Mouse (Mus musculus): Measurements from ENCODE around the gene Pknox2.

Gene Pknox2

DNA sequence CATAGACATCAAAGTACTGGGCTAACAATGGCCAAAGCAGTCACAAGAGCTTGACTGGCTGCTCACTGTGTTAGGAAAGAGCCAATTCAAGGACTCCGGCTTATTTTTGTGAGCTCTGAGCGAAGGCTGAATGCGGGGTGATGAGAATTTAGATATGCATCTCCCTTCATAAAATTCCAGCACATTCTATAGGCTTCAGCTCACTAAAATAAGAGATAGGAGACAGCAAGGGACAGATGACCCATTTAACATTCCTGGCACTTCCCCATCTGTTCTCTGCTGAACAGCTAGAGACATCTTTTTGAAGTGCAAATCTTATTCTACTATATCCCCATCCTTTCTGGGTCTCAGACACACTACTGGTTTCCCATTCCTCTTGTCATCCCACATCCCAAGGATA lies 147.8 kb downstream of the Pknox2 start:
- DNase-seq (ENCODE audit: low read depth, low spot score): no peak

DNA sequence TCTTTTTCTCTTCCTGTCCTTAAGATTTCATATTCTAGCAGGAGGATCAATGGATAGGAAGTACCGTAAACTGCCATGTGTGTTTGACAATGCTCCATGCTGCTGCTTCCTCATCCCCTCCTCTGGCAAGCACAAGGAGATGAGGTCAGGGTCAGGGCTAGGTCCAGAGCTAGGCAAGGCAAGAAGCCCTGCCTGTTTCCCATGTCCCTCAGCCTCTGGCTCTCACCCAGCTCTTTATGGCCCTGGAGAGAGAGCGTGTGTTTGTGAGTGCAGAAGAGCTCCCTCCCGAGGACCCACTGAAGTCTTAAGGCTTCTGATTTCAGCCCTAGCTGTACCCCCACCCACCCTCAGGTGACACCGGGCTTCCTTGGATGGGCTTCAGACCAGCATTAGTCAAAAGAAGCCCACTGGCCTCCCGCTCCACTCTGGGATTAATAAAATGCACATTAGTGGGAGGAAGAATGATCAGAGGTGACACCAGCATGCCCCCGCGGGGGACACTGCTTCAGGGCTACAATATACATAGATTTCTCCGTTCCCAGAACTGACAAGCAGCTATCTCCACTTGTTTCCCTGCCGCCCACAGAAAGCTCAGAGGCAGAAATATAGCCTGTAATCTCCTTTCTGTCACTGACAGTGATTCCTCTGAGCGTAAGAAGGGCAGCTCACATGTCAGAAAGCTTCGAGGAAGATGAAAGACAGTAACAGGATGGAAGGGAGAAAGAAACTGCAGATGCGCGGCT lies 156.4 kb downstream of the Pknox2 start:
- no peak for DNase-seq (ENCODE audit: low read depth, low spot score)

DNA sequence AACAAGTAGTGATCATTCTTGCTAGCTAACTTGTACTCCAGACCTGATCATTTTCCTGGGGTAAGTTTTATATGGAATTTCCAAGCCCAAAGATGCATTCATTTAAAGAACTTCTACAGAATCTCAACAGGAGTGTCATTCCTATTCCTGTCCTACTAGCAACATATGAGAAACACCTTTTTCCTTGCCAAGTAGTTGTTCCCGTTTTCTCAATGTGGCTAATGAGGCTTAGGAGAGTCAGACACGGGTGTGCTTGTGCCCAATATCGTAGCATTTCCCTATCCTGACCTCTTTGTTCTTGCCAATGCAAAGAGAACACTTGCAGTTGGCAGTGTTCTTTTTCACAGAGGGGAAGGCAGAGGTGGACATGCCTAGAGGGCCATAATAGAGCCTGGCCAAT lies 157.2 kb downstream of the Pknox2 start:
- DNase-seq (ENCODE audit: low read depth, low spot score): no peak

DNA sequence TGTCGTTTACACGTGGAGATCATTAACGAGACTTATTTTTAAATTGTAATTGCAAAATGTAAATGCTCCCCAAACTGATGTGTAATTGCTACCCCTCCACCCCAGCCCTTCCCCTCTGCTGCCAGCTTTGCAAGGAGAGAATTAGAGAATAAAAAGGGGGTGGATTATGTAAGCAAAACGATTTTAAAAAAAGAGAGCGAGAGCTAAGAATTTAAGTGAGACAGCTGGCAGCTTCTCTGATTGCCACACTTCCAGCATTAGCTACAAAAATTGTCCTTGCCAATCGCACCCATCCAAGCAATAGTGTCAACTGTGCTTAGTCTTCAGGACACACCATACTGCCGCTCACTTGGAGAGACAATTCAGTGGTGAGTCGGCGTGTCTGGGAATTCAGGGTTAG lies 162.0 kb downstream of the Pknox2 start:
- DNase-seq (ENCODE audit: low read depth, low spot score): no peak

DNA sequence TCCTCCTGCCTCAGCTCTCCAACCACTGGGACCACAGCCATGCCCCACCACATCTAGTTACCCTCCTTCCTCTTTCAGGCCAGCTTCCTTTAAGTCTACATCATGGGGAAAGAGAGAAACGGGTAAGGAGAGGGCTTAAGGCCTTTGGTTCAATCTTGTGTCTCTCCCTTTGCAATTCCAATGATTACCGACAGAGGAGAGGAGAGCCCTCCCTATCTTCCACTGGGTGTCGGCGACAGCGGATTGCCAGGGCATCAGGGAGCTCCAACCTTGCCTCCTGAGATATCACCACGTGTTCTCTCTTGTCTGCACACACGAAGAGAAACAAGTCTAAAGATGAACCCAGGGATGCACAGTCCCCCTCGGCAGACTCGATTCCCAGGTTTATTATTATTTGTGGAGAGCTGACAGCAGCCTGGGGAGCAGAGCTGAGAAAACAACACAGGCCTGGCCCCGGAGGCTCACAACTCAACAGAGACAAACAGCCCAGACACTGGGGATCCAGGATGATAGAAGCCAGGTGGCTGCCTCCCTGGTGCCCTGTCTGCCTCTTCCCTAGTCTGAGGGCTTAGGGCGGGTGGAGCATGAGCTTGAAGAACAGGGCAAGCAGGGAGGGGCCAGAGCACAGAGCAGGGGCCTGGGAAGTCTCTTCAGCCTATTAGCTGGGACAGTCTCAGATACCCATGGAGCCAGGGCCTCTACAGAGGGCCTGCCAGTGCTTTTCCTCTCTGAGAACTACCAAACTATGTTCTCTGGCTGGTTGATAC lies 170.4 kb downstream of the Pknox2 start:
- DNase-seq (ENCODE audit: low read depth, low spot score): peak; percentile 62

DNA sequence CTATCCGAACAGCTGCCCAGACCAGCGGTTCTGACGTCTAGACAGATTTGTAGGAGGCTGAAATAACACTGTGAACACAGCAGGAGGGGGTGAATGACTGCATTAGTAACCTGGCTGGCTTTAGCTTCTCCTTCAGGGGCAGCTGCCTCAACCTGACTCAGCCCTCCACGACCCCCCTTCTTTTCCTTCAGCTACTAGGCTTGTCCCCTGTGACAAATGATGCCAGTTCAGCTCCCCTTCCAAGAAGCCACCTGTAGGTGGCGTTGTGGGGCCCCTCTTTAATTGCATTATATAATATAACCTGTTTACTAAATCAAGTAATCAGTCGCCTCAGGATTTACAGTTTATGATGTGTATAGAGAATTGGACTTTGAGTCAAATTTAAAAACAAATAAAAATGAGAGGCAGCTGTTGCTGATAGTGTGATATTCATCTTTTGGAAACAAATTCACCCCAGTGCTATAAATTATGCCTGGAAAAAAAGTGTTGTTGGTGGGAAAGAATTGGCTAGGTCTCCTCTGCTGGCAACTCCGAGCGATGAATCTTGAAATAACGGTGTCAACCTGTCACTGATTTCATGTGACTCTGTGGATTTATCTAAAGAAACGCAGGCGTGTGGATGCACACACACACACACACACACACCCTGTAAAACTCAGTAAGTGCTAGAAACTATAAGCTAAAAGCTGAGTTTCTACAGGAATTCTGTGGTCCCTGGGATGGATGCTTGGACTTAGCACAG lies 173.6 kb downstream of the Pknox2 start:
- peak; percentile 31 for DNase-seq (ENCODE audit: low read depth, low spot score)

DNA sequence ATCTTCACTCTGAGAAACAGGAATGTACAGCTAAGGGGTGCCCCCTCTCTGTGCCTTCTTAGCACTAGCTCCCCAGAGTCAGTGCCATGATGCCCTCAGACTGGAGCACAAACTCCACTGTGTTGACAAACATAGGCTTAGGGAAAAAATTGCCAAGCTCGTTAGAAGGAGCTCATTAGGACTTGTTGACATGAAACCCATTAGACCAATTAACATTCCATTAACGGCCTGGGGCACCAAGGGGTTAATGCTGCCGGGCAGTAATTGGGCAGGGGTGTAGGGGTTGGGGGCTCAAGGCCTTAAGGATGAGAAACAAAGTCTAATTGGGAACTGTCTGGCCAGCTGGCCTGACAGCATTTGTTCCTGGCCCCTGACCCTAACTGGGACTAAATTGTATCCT lies 175.1 kb downstream of the Pknox2 start:
- no peak for DNase-seq (ENCODE audit: low read depth, low spot score)

DNA sequence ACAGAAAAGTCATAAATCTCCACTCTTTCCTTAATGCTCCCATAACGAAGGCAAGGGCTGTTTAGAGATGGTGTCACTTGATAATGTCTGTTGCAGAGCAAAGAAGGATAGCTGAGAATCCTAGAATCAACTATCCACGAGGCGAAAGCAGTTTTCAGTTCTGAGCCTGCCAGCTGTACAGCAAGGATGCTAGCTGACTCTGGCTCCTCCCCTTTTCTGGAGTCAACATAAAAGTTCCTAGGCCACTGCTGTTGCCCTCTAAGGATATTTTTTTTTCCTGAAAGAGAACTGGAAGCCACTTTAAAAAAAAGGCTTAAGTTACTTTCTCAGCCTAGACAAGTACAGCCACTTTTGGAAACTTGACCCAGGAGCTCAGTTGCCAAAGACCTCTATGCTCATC lies 176.1 kb downstream of the Pknox2 start:
- peak; percentile 19 for DNase-seq (ENCODE audit: low read depth, low spot score)

DNA sequence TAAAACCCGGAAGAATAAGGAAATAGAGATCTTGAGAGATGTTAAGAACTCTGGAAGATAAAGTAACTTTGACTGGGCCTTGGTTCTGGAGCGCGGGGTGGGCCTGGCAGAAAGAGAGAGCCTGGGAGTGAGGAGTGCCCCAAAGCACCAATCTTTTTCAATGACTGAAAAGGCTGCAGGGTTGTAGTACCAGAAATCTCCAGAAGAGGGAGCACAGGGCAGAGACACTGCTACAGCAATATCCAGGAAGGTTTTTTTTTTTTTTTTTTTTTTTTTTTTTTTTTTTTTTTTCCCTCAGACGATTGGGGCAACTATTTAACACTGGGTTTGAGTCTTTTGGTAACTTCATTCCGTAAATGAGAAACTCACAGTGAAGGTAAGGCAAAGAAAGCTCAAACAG lies 176.6 kb downstream of the Pknox2 start:
- peak; percentile 78 for DNase-seq (ENCODE audit: low read depth, low spot score)

DNA sequence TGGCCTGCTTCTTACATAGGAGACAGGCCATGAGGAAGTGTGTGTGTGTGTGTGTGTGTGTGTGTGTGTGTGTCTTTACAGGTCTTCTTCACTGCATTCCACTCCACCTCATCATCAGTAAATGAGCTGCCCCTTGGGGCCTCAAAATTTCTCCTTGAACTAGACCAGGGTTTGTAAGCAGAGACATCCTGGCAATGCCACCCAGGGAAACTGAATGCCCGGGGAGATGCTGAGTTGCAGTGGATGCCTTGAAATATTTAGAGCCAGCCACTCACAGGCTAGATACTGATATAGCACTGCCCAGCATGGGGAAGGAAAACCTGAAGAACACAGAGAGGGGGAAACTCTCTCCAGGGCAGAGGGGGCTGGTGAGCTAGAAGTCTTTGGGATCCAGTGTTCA lies 178.1 kb downstream of the Pknox2 start:
- no peak for DNase-seq (ENCODE audit: low read depth, low spot score)

DNA sequence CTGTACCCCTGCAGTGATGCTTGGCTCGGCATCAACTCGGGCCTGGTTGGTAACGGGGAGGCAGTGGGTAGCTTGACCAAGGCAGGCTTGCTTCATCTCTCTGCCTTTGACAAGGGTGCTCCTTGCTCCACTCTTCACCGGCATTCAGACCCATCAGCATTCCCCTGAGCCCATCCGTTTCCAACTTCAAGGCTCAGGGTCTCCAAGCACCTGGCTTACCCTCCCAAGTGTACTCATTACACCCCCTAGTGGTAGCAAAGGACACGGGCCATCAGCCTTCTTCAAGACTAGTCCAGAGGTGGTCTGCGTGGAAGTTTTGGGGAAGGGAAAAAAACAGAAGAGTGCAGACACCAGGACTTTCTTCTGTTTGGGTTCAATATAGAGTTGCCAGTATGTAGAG lies 178.5 kb downstream of the Pknox2 start:
- DNase-seq (ENCODE audit: low read depth, low spot score): peak; percentile 88

DNA sequence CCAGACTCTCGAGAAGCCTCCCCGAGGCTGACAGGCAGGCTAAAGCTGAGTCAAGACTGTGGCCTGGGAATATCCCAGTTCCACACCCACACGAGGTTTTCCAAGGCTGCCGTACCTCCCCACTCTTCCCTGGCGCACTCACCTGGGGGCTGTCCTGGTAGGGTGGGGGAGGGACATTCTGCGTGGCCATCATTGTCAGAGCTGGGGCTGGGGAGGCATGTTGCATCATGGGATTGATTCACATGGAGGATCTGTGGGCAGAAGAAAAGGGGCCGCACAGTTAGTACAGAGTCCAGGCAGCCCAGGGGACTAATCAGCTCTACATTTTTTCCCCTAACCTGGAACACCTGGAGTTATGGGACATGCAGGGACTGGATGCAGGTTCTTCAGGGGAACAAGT lies 179.0 kb downstream of the Pknox2 start:
- peak; percentile 53 for DNase-seq (ENCODE audit: low read depth, low spot score)

DNA sequence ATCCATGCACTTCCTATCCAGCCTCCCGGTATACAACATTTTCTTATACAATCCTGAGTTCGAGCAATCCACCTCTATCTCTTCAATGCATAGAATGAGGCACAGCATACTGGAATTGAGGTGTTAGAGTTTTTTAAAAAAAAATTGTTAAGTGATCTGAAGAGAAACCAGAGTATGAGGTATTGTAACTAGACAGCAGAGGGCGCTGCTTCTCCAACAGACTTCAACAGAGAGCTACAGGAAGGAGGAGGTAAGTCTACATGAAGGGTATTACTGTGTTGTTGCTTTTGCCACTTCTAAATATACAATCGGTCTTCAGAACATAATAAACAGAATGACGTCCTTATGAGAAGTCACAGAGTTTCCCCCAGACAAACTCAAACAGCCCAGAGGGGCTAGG lies 181.5 kb downstream of the Pknox2 start:
- peak; percentile 79 for DNase-seq (ENCODE audit: low read depth, low spot score)

DNA sequence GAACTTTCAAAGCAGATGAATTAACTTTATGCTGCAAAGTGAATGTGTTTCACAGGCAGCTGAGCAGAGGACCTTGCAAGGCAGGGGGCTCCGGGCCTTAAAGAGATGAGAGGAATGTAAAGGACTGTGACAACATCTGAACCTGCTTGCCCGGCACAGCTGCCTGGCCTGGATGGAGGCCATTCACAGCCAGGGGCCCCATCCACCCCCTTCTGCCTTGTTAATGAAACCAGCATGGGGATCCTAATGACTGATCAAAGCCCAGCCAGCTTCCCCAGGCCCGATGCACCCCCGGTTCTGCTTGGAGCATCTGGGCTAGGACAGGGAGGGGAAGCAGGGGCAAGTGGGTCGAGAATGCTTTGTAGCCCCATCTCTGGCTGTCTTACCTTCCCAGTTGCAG lies 183.0 kb downstream of the Pknox2 start:
- DNase-seq (ENCODE audit: low read depth, low spot score): no peak

DNA sequence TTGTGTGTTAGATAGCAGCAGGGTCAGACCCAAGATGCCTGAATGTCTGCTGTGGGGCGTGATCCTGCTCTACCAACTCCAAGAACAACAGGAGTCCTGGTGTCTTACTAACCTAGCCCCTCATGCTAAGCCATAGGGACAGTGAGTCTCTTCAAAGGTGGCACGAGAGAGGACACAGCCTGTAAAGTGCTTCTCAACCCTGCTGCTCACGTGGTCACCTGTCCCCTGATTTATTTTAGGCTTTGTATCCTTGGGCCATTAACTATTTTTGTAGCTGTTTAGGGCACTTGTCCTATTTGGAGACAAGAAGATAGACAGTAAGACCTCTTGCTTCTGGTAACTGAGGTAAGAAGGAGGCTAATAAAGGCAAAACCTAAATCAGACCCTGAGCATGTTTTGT lies 183.7 kb downstream of the Pknox2 start:
- no peak for DNase-seq (ENCODE audit: low read depth, low spot score)

DNA sequence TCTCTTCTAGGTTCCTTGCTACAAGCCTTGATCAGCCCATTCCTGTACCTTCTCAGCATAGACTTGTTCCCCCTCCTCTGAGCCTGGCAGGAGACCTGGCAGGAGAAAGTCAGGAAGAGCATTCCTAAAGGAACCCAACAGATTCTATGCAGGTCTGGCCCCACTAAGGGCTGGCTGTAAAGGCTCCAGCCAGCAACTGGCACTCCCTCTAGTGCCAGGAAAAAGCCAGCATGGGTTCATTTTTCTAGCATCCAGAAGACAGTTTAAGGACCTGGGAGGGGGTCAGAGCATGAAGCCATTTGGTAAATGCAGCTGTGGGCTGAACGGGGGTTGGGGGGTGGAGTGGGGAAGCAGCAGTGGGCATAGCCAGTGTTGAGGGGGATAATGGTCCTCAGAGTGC lies 185.3 kb downstream of the Pknox2 start:
- no peak for DNase-seq (ENCODE audit: low read depth, low spot score)

DNA sequence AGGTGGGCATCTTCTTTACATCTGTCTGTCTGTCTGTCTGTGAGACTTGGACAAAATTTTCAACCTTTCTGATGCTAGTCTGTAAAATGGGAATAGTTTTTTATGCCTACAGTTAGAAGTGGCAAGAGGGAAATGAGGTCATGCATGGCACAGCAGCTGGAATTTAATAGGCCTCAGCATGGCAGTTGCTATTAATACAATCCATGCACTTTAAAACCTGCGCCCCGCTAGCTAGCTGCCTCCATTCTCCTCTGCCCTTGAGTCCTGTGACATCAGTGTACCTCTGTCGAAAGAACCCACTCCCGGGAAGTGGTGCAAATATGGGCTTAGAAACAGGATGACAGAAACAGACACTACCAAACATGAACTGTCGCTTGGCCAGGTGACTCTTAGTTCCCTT lies 186.1 kb downstream of the Pknox2 start:
- no peak for DNase-seq (ENCODE audit: low read depth, low spot score)

DNA sequence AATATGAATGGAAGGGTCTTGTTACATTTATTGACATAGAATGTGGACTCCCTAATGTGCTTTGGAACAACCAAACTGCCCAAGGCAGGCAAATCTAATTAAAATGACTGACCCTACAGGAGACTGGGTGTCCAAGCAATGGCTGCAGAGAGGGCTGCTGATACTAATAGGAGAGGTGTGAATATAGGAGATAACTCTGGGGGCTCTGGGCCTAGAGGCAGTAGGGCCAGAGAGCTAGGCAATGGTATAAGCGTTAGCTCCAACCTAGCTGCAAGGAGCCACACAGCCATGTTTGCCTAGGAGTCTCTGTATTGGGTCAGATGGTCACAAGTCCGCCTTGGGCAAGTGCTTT lies 196.1 kb downstream of the Pknox2 start:
- DNase-seq (ENCODE audit: low read depth, low spot score): no peak

DNA sequence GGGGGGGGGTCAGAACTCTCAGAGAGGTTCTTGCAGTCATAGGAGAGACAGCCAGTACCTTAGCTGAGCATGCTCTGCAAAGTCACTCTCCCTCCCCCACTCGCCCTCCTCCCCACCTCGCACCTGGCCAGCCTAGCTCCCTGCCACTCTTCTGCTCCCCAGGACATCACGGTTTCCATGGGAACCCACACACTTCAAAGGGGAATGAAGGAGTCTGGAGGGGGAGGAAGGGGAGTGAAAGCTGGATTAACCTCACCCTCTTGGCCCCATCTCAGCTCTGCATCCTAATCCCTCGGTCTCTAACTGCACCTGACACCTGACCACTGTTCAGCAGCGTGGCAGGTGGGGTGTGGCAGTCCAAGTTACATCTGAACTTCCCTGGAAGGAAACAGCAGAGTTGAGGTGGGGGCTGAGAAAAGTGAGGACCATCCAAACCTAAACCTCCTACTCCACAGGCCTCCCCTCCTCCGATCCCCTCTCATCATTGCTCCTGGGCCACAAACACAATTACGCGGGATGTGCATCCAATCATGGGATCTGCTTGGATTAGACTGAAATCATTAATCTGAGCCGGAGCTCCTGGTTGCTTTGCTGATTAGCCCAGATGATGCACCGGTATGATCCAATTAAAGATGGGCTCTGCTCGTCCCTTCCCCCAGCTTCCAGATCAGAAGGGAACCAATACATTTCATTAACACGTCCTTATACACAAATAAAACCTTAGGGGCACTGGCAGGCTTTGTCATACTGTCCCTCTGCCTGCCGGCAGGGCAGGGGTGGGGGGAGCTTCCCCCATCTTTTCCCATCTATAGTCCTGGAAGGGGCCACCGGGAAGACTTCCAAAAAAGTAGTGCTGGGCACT lies 196.7 kb downstream of the Pknox2 start:
- peak; percentile 77 for DNase-seq (ENCODE audit: low read depth, low spot score)

DNA sequence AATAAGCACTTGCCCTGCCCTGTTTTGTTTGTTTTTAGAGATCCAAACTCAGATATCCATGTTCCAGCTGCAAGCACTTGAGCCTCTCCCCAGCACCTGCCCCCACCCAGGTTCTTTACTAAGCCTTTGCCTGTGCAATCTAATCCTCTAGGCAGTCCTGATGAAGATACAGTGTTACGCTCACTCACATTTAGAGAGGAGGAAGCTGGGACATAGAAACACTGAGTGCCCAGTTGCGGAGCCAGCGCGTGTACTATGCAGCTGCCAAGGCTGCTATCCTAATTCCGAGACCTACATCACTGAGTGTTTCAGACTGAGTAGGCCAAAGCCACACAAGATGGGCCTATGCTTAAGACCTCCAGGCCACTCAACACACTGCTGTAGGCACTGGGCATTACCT lies 199.0 kb downstream of the Pknox2 start:
- DNase-seq (ENCODE audit: low read depth, low spot score): no peak

DNA sequence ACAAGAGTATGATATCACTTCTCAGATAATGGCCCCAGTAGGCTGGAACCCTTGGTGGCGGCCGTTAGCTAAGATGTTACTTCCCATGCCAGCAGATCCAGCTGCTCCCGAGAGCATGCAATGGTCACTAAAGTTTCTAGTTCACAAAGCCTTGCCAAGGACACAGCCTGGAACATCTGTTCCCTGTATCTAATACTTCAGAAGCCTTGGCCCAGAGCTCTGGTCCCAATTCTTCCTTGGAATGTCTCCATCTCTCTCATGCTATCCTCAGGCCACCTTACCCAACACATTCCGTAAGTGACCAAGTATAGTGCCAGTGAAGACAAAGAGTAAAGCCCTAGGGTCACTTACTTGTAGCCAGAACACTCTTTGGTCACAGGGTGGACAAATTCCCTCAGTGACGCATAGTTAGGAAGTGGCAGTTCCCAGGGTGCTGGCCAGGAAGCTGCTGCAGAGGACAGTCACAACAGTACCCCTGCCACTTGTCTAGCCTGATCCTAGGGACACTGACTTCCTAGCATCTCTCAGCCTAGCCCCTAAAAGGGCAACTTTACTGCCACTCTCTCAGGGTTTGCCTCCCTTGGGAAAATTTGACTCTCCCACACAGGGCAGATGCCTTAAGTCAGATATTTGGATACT lies 200.0 kb downstream of the Pknox2 start:
- no peak for DNase-seq (ENCODE audit: low read depth, low spot score)

Measured in R1 (cell line).